Mouse (Mus musculus): ENCODE results near the gene Bcor. TPM values are rescaled to one million over a fixed set of nuclear protein-coding genes. Genes with fewer than 3 reads are reported as not detected.

Bcor gene
- polyA plus RNA-seq, 1 experiment from 2014 or later = 11.7 TPM

DNA sequence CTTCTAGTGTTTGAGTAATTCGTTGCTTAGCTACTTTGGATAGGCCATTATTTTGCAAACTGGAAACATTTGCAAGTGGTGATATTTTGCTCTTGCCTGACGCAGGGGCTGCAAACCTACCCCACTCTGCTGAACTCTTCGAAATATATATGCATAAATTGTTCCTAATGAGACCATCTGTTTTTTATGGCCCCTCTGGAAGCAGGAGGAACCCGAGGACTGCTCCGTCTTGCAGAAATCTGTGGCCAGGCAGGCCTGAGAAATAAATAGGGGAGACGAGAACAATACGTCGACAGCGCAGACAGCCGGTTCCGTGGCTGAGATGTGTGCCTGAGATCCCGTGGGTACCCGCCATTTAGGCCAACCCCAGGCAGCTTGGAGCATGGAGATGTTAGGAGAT lies 159.5 kb downstream of the Bcor start:
- H3K27ac ChIP-seq = no peak overlapping the region
- no peak overlapping the region for H3K9ac ChIP-seq
- no peaks in the 10 kb centered on the region for H3K36me3 ChIP-seq
- peaks cover 32% of the 10 kb centered on the region for H3K4me1 ChIP-seq (replicated peaks)
- H3K4me2 ChIP-seq = no peak overlapping the region
- H3K27me3 ChIP-seq = peaks cover 53% of the 10 kb centered on the region
- H3K9me3 ChIP-seq (replicated peaks) = no peaks in the 10 kb centered on the region
- no peak for ATAC-seq (replicated peaks; ENCODE audit: insufficient number of reproducible peaks, insufficient read depth, low FRiP score, low read depth)
- H3K4me3 ChIP-seq = no peak overlapping the region
- 44% methylated on average over 13 of the region's 13 CpGs for WGBS

DNA sequence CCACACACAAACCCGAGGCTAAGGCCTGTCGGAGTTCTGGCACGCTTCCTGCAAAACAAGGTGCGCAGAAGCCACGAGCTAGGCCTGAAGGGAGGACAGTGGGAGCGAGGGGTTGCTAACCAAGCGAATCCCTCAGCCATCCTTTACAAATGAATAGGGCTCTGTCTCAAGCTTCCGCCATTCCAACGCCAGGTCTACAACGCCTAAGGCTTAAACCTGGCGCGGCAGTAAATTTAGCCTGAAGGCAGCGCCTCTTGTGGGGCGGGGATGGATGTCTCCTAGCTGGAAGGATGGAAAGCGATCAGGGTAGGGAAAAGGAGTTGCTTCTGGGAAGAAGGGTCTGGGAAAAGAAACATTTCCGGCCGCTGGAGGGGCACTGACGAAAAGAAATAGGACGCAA lies 160.2 kb downstream of the Bcor start:
- 35% methylated on average over 19 of the region's 19 CpGs for WGBS
- no peak overlapping the region for H3K27ac ChIP-seq
- H3K4me3 ChIP-seq = no peak overlapping the region
- H3K9ac ChIP-seq = no peak overlapping the region
- H3K36me3 ChIP-seq = no peaks in the 10 kb centered on the region
- H3K4me1 ChIP-seq (replicated peaks) = peaks cover 25% of the 10 kb centered on the region
- ATAC-seq (replicated peaks; ENCODE audit: insufficient number of reproducible peaks, insufficient read depth, low FRiP score, low read depth) = no peak
- H3K4me2 ChIP-seq = peak overlapping the region; percentile 81; the same call in 1 of the 2 replicates
- peaks cover 47% of the 10 kb centered on the region for H3K27me3 ChIP-seq
- H3K9me3 ChIP-seq (replicated peaks) = no peaks in the 10 kb centered on the region

DNA sequence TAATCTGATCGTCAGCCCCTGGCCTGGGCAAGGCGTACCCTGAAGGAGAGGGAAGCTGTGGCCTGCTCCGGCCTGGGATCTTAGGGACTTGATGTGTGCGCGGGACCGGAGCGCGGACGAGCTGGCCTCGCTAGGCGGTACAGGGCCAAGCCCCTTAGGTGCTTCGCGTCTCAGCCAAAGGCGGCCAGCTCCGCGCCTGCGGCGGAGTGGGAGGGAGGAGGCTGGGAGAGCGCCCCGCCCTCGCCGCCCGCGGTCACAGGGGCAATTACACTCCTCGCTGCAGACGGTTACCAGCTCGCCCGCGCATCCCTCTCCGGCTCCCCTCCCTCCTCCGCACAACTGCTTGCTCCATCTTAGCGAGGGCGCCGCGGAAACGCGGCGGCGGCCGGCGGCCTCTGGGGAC lies 161.2 kb downstream of the Bcor start:
- H3K27me3 ChIP-seq = peaks cover 43% of the 10 kb centered on the region
- peak overlapping the region; percentile 55 for H3K9ac ChIP-seq
- peak; percentile 72 for ATAC-seq (replicated peaks; ENCODE audit: insufficient number of reproducible peaks, insufficient read depth, low FRiP score, low read depth)
- H3K36me3 ChIP-seq = no peaks in the 10 kb centered on the region
- peak overlapping the region; percentile 50 for H3K4me3 ChIP-seq
- peaks cover 15% of the 10 kb centered on the region for H3K4me1 ChIP-seq (replicated peaks)
- H3K27ac ChIP-seq = no peak overlapping the region
- 3% methylated on average over 19 of the region's 41 CpGs for WGBS
- H3K4me2 ChIP-seq = peak overlapping the region; percentile 81
- H3K9me3 ChIP-seq (replicated peaks) = no peaks in the 10 kb centered on the region

DNA sequence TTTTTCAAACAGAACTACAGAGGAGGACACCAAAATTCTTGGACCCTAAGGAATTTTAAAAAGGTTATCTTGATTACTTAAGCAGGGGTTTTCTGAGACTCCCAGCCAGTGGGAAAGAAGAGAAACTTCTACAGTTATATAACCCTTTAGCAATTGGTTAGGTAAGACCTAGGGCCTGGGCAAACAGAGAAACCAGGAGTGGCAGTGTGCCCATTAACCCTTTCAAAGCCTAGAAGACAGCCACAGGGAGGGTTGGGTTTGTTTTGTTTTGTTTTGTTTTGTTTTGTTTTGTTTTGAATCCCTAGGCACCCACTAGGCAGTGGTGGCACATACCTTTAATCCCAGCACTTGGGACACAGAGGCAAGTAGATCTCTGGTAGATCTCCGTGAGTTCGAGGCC lies 163.3 kb downstream of the Bcor start:
- no peak overlapping the region for H3K4me3 ChIP-seq
- H3K9me3 ChIP-seq (replicated peaks) = no peaks in the 10 kb centered on the region
- WGBS = 83% methylated on average over 2 of the region's 2 CpGs
- no peak overlapping the region for H3K27ac ChIP-seq
- H3K9ac ChIP-seq = no peak overlapping the region
- no peaks in the 10 kb centered on the region for H3K36me3 ChIP-seq
- peaks cover 39% of the 10 kb centered on the region for H3K27me3 ChIP-seq
- no peak for ATAC-seq (replicated peaks; ENCODE audit: insufficient number of reproducible peaks, insufficient read depth, low FRiP score, low read depth)
- H3K4me2 ChIP-seq = no peak overlapping the region
- peaks cover 7% of the 10 kb centered on the region; the same call in 1 of the 2 replicates for H3K4me1 ChIP-seq (replicated peaks)

DNA sequence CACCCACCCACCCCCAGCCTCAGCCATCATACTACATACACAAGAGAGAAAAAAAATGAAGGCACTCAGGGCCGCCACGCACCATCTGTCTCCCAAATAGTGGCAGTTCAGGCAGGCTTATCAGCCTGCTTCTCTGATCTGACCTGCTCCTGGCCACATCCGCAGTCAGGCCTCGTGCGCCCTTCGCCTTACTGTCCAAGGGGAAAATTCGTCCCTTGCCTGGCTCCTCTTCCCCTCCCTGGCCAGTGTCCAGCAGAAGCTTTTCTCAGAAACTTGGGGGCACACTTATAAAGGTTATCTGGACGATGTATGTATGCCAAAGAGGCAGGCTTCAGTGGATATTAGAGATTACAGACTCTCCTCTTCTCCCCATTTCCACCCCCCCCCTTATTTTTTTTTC lies 163.7 kb downstream of the Bcor start:
- no peak overlapping the region for H3K27ac ChIP-seq
- no peaks in the 10 kb centered on the region for H3K36me3 ChIP-seq
- H3K4me1 ChIP-seq (replicated peaks) = peaks cover 7% of the 10 kb centered on the region; the same call in 1 of the 2 replicates
- no peak overlapping the region for H3K9ac ChIP-seq
- no peak overlapping the region for H3K4me2 ChIP-seq
- no peak for ATAC-seq (replicated peaks; ENCODE audit: insufficient number of reproducible peaks, insufficient read depth, low FRiP score, low read depth)
- peaks cover 35% of the 10 kb centered on the region for H3K27me3 ChIP-seq
- no peak overlapping the region for H3K4me3 ChIP-seq
- H3K9me3 ChIP-seq (replicated peaks) = no peaks in the 10 kb centered on the region
- whole genome bisulfite sequencing = 43% methylated on average over 8 of the region's 8 CpGs

DNA sequence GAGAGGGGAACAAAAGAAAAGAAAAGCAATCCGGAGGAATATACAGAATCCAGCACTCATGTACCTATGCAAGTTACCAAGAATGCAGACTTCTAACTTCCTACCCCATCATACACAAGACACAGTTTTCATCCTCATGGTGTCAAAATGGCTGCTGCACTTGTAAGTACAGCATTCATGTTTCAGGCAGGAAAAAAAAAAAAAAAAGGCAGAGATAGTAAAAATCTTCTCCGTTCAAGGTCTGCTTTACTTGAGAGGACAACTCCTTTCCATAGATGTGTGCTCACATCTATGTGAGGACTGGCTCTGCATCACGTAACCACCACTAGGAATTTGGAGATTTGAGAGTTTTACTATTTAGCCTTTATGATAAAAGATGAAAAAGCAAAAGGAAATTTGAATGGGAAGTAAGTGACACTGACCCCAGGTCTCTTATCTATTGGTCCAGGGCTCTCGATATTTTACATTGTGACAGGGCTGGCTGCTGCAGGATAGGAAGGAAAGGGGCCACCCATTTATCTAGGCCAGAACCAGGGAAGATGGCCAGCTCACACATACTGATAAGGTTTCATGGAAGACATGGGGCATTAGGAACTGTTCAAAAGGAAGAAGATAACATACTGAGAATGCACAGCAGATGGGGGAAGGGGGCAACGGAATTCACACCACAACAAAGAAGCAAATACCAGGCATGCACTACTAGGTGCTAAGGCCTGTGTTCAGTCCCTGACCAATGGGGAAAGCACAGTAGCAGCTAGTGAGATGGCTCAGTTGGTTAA lies 166.3 kb downstream of the Bcor start:
- WGBS = 56% methylated on average over 5 of the region's 5 CpGs
- peaks cover 12% of the 10 kb centered on the region for H3K27me3 ChIP-seq

DNA sequence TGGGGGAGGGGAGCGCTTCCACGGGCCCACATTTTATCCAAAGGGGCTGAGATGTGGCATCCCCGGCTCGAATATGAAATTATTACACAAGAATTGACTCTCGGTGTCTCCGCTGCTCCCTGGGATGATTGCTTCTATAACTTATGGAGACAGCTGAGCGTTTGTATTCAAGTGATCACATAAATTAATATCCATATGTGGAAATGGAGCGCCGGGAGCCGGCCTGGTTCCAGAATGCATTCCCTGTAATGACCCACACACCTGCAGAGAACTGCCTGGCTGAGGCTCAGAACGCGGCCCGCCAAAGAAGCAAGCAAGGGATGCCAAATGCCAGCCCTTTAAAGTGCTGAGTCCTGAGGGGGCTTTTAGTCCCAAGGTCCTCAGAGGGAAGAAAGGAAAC lies 170.7 kb downstream of the Bcor start:
- H3K27me3 ChIP-seq = no peaks in the 10 kb centered on the region; the same call in 1 of the 2 replicates

More for the DNA sequence above, 166.3 kb downstream of the Bcor start:
- Histone ChIP-seq H3K27ac (no peak overlapping the region), H3K9ac (no peak overlapping the region), H3K9me3 (replicated peaks) (no peaks in the 10 kb centered on the region), H3K36me3 (no peaks in the 10 kb centered on the region), H3K4me2 (no peak overlapping the region), H3K4me3 (no peak overlapping the region), H3K4me1 (replicated peaks) (peaks cover 6% of the 10 kb centered on the region; the same call in 1 of the 2 replicates)
- no peak for ATAC-seq (replicated peaks; ENCODE audit: insufficient number of reproducible peaks, insufficient read depth, low FRiP score, low read depth)

DNA sequence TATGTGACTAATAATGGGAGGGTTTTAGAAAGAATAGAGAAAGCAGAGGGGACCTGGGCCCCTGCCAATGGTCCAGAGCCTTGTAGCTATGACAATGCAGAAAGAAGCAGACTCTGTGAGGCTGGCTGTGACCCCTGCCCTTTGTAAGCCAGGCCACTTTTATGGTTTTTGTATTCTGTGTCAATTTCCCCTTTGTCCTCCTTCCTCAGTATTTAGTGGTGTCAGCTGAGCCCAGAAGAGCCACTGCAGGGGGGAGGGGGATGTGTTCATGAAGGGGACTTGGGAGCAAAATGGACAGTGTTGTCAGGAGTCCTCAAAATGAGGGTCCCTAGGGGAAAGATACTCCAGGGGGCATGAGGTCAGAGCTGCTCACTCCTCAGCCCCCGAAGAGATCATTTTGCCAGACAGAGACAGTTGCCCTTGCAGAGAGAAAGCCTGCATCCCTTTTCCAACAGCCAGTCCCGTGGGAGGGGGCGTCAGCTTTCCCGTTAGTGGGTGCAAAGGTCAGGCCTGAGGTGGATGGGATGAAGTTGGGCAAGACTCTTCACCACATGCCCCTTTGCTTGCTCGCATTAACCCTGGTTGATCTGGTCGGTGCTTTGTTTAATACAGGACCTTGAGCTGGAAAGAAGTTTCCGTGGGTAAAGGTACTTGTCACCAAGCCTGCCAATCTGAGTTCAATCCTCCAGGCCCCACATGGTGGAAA lies 171.8 kb downstream of the Bcor start:
- Histone ChIP-seq H3K9ac (no peak overlapping the region), H3K4me1 (replicated peaks) (no peaks in the 10 kb centered on the region), H3K27ac (no peak overlapping the region), H3K4me2 (no peak overlapping the region), H3K4me3 (no peak overlapping the region), H3K27me3 (no peaks in the 10 kb centered on the region; the same call in 1 of the 2 replicates), H3K9me3 (replicated peaks) (no peaks in the 10 kb centered on the region), H3K36me3 (no peaks in the 10 kb centered on the region)
- WGBS = 68% methylated on average over 7 of the region's 7 CpGs
- ATAC-seq (replicated peaks; ENCODE audit: insufficient number of reproducible peaks, insufficient read depth, low FRiP score, low read depth) = no peak

More for the DNA sequence above, 170.7 kb downstream of the Bcor start:
- no peak overlapping the region for H3K27ac ChIP-seq
- no peak overlapping the region for H3K9ac ChIP-seq
- no peak for ATAC-seq (replicated peaks; ENCODE audit: insufficient number of reproducible peaks, insufficient read depth, low FRiP score, low read depth)
- H3K4me3 ChIP-seq = no peak overlapping the region
- H3K9me3 ChIP-seq (replicated peaks) = no peaks in the 10 kb centered on the region
- no peak overlapping the region for H3K4me2 ChIP-seq
- whole genome bisulfite sequencing = 91% methylated on average over 13 of the region's 13 CpGs
- no peaks in the 10 kb centered on the region for H3K4me1 ChIP-seq (replicated peaks)
- no peaks in the 10 kb centered on the region for H3K36me3 ChIP-seq

DNA sequence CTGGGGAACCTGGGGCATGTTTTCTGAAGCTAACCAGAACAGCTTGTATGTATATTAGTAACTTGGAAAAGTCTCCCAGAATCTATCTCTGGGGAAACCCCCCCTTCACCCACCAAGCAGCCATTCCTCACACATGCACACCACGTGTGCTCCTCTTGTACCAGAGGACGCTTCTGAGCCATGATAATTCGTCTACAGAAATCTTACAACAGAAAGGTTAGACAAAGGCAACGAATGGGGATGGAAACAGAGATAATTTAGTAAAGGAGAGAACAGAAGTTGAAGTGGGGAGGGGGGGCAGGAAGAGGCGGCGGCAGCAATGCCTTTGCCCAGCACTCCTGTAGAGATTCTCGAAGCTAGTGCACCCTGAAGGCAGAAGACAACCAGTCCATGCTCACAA lies 172.6 kb downstream of the Bcor start:
- H3K36me3 ChIP-seq = no peaks in the 10 kb centered on the region
- no peak for ATAC-seq (replicated peaks; ENCODE audit: insufficient number of reproducible peaks, insufficient read depth, low FRiP score, low read depth)
- H3K4me2 ChIP-seq = no peak overlapping the region
- no peak overlapping the region for H3K27ac ChIP-seq
- WGBS = 60% methylated on average over 7 of the region's 7 CpGs
- no peaks in the 10 kb centered on the region for H3K27me3 ChIP-seq
- no peaks in the 10 kb centered on the region for H3K9me3 ChIP-seq (replicated peaks)
- H3K4me3 ChIP-seq = no peak overlapping the region
- no peak overlapping the region for H3K9ac ChIP-seq
- no peaks in the 10 kb centered on the region for H3K4me1 ChIP-seq (replicated peaks)

Measured in heart, embryonic 15.5 days (tissue).